7 mouse cellular contexts compared by ENCODE assay signal in the genomic region with DNA sequence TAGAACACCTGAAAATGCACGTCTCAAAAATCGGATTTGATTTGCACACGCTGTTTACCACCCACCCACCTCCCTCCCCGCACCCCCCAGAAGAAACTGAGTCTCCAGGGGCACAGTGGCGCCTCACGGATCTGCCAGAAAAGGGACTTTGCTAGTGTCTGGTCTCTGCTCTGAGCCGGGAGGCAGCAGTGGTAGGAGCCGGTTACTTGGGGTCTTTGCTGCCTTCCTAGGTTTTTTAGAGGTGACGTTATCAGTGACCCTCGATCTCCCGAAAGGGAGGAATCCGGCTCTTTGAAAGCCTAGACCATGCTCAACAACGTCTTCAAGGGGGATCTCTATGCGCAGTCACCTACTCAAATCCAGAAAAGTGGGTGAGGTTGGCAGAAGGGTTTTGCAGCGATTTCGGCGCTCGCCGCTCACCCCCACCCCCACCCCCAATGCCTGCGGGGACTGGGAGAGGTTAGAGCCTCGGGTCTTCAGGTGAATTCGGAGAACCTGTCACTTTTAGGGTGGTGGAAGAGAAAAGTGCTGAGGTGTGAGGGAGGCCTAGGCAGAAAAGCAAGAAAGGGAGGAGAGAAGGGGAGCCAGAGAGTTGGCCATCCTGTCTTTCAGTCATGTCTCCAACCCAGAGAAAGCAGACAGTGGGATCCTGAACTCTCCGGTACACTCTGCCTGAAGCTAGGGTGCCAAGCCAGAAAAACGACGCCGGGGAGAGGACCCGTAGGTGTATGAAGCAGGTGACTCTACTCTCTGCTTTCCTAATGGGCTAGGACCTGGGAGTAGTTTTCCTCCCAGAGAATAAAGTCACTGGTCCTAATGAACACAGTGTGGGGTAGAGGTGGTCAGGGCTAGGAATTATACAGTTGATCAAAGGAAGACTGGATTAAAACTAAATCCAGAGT.
DNase-seq lines count a peak whose midpoint lies in the region; ATAC-seq lines count a peak whose summit lies in the region.

No protein-coding gene starts in this region.

- peak; percentile 52 for DNase-seq in midbrain, embryonic 10.5 days (ENCODE audit: low spot score)
- DNase-seq in cerebellum, postnatal 14 days = peak; percentile 56 to 70
- DNase-seq in intestine, embryonic 14.5 days (ENCODE audit: low spot score) = no peak
- peak; percentile 67 for DNase-seq in neural tube, embryonic 10.5 days (ENCODE audit: extremely low spot score, low spot score)
- no peak for DNase-seq in layer of hippocampus, adult 9-10 months (ENCODE audit: low spot score)
- no peak for DNase-seq in left cerebral cortex, postnatal 25 days (ENCODE audit: low spot score in 2 of 2)

- H3K27me3 ChIP-seq in midbrain, embryonic 10.5 days (ENCODE audit: low read depth, poor library complexity, severe bottlenecking) = peaks cover 68% of the 10 kb centered on the region
- H3K27me3 ChIP-seq in midbrain, embryonic 16.5 days (ENCODE audit: control insufficient read depth, insufficient read depth, low read depth, low read length) = peaks cover 2% of the 10 kb centered on the region; the same call in 1 of the 2 replicates
- no peaks in the 10 kb centered on the region for H3K27me3 ChIP-seq in intestine, embryonic 14.5 days (replicated peaks; ENCODE audit: control insufficient read depth, insufficient read depth, low read length)

- no peaks in the 10 kb centered on the region for H3K36me3 ChIP-seq in midbrain, embryonic 10.5 days
- H3K36me3 ChIP-seq in midbrain, embryonic 16.5 days (ENCODE audit: control insufficient read depth, insufficient read depth, low read length) = no peaks in the 10 kb centered on the region
- 0 out of 2 replicates have a peak, but pooled peaks cover 1% of the 10 kb centered on the region for H3K36me3 ChIP-seq in intestine, embryonic 14.5 days (ENCODE audit: control insufficient read depth, insufficient read depth, low read length)

- intact Hi-C loops in left cerebral cortex, postnatal 25 days (cut with DNase I) = loop anchor here (5.0 to 10.0 kb wide), 3 partner anchors 657 to 1590 kb away; no protein-coding TSS in a partner anchor

- peaks cover 73% of the 10 kb centered on the region for H3K4me1 ChIP-seq in midbrain, embryonic 10.5 days
- peaks cover 19% of the 10 kb centered on the region for H3K4me1 ChIP-seq in midbrain, embryonic 16.5 days (ENCODE audit: control insufficient read depth, insufficient read depth, low read length)
- peaks cover 38% of the 10 kb centered on the region for H3K4me1 ChIP-seq in intestine, embryonic 14.5 days (replicated peaks; ENCODE audit: control insufficient read depth, insufficient read depth, low read length)

- no peak overlapping the region for H3K9ac ChIP-seq in midbrain, embryonic 16.5 days (ENCODE audit: low read depth, low read length)
- peak overlapping the region; percentile 69 for H3K9ac ChIP-seq in intestine, embryonic 14.5 days (ENCODE audit: low read length)

- no peaks in the 10 kb centered on the region for H3K9me3 ChIP-seq in midbrain, embryonic 10.5 days (replicated peaks)
- H3K9me3 ChIP-seq in midbrain, embryonic 16.5 days (replicated peaks; ENCODE audit: control insufficient read depth, low read length, poor library complexity, severe bottlenecking) = no peaks in the 10 kb centered on the region
- H3K9me3 ChIP-seq in intestine, embryonic 14.5 days (ENCODE audit: control insufficient read depth, low read length) = no peaks in the 10 kb centered on the region

- 0 out of 2 replicates have a peak overlapping the region, but pooled peaks have one; percentile 42 for H3K27ac ChIP-seq in midbrain, embryonic 10.5 days (replicated peaks)
- no peak overlapping the region for H3K27ac ChIP-seq in midbrain, embryonic 16.5 days (ENCODE audit: low read length)
- H3K27ac ChIP-seq in intestine, embryonic 14.5 days (ENCODE audit: low read depth) = peak overlapping the region; percentile 96

- under 1% methylated on average over 27 of the region's 27 CpGs for WGBS in midbrain, embryonic 10.5 days
- 3% methylated on average over 27 of the region's 27 CpGs for WGBS in midbrain, embryonic 16.5 days
- 6% methylated on average over 27 of the region's 27 CpGs for WGBS in intestine, embryonic 14.5 days

- H3K4me3 ChIP-seq in midbrain, embryonic 10.5 days = peak overlapping the region; percentile 42
- H3K4me3 ChIP-seq in midbrain, embryonic 16.5 days (ENCODE audit: low read depth, low read length) = no peak overlapping the region
- H3K4me3 ChIP-seq in intestine, embryonic 14.5 days (ENCODE audit: low read depth, low read length) = peak overlapping the region; percentile 30

- no peak overlapping the region for H3K4me2 ChIP-seq in midbrain, embryonic 16.5 days (ENCODE audit: low read length)
- H3K4me2 ChIP-seq in intestine, embryonic 14.5 days (ENCODE audit: low read length) = peak overlapping the region; percentile 80

- no peak for ATAC-seq in midbrain, embryonic 16.5 days
- ATAC-seq in intestine, embryonic 14.5 days (replicated peaks; ENCODE audit: low FRiP score, low TSS enrichment, low read depth) = no peak

Comparison
In these comparisons a context has a peak if more than half of its experiments do, and no peak if none do; other contexts are left out.
1. DNase-seq: peak in midbrain, embryonic 10.5 days (single experiment), cerebellum, postnatal 14 days (2 of 2) and neural tube, embryonic 10.5 days (single experiment); none in intestine, embryonic 14.5 days (single experiment), layer of hippocampus, adult 9-10 months (single experiment) and left cerebral cortex, postnatal 25 days (0 of 2).